Mouse (Mus musculus) frontal cortex, postnatal 25 days (tissue): ENCODE results near the gene Gpr142.

Experiments used
- DNase-seq, 2 experiments: peaks; one replicate each; pipeline ENCODE4 v3.0.0; 2022; ENCODE audit warnings: low spot score in 2 of 2

Gene Gpr142

DNA sequence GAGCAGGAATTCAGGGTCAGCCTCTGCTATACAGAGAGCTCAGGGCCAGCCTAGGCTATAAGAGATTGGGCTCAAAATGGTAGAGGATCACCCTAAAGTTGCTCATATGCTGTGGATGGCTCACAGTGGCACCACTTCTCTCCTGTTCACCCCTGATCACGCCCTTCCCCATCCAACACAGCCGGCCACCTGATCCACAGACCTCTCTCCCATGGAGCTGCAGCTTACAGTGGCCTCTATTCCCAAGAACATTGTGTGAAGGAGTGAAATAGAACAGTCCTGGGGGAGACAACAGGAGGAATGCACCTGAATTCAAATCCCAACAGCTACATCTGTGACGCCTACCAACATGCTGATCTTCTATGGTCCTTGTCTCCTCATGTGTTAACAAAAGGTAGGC lies at the start of gene Gpr142:
Gene Gpr142, plus strand, starts transcription at position 301 of the 400 bp plus-strand sequence.
- no peak for DNase-seq

DNA sequence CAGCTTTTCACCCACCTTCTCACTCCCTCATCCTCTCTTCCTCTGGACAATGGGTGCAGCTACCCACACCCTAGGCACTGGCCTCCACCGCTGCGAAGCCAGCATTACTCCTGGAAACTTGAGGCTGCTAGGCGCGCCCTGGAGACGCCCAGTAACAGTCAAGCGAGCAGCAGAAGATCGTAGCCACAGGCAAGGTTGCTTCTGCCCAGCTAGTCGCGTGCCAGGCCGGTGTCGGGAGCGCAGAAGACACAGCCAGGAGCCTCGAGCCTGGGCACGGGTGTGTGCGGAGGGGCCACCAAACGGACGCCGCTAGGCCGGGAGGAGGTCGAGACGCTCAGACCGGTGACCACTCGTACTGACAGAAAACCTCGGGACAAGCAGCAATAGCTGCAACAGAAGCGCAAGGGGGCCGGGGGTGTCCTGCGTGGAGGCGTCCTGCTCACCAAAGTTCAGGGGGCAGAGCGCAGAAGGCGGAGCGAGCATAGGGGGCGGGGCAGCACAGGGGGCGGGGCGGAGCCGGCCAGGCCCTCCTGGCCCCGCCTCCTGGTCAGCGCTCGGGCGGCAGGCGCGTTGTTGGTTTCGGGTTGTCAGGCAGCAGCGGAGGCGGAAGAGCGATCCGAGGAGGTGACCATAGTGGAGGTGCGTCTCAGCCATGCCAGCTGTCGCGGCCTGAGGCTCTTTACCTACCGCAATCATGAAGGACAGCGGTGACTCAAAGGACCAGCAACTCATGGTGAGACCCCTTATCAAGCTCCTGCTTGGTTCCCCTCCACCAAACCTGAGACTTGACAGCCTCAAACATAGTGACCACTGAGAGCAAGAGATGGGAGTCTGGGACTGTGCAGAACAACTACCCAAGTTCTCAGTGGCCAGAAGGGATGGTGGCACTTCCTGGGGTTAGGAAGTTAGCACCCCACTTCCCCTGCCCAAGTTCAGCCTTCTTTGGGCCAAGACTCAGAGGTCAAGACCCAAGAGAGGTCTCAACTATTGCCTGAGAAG lies 33.6 kb upstream of the Gpr142 start, which contains the start of gene Kif19a:
Gene Kif19a, plus strand, starts transcription at position 569 of the 999 bp plus-strand sequence.
- DNase-seq, result no peak

DNA sequence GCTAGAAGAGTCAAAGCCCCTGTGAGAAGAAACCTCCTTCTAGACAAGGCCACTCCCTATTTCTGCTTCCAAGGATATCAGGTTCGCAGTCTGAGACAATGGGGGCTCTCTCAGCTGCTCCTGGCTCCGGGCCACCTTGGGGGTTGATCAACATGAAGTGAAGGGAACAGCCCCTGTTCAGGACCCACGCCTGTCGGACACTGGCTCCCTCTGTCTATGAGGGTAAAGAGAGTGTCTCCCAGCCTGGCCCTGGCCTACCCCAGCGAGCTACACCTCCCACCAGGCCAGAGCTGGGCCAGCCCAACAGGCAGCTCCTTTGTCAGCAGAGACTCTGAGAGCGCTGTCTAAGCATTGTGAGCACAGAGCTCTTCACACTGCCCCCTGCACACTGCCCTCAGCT lies 28.8 kb upstream of the Gpr142 start:
- no peak for DNase-seq

- DNase-seq, result no peak
These were observed 26.8 kb upstream of the Gpr142 start for GRCm38 (mm10) chr11:114771896-114772295.

- DNase-seq, result no peak
These were observed 18.6 kb upstream of the Gpr142 start for GRCm38 (mm10) chr11:114780076-114780475.

DNA sequence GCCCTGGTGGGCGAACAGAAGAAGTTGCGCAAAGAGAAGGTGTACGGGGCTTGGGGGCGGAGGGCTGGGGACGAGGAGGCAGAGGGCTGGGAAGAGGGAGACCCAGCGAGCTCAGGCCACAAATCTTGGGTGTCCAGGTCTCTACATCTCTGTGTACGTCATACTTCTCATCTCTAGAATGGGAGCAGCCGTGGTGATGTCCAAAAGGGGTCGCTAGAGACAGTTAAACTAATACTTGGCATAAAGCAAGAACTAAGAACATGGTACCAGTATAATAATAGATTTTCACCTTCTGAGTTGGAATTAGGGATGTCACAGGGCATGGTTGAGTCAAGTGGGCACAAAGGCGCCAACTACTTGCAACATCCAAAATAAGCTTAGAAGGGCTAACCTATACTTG lies 12.8 kb upstream of the Gpr142 start:
- DNase-seq, result no peak

GRCm38 (mm10) chr11:114786326-114786725 lies 12.4 kb upstream of the Gpr142 start:
- DNase-seq, result peak in 1 of 2 experiments; percentile 47

GRCm38 (mm10) chr11:114787611-114788010 lies 11.1 kb upstream of the Gpr142 start:
- no peak for DNase-seq

- DNase-seq, result peak; percentile 68 to 74
These were observed 9.5 kb upstream of the Gpr142 start for GRCm38 (mm10) chr11:114789061-114789714.

GRCm38 (mm10) chr11:114789716-114790115 lies 9.0 kb upstream of the Gpr142 start:
- no peak for DNase-seq

GRCm38 (mm10) chr11:114790171-114790570 lies 8.6 kb upstream of the Gpr142 start:
- no peak for DNase-seq

- no peak for DNase-seq
These were observed 7.9 kb upstream of the Gpr142 start for GRCm38 (mm10) chr11:114790841-114791240.

DNA sequence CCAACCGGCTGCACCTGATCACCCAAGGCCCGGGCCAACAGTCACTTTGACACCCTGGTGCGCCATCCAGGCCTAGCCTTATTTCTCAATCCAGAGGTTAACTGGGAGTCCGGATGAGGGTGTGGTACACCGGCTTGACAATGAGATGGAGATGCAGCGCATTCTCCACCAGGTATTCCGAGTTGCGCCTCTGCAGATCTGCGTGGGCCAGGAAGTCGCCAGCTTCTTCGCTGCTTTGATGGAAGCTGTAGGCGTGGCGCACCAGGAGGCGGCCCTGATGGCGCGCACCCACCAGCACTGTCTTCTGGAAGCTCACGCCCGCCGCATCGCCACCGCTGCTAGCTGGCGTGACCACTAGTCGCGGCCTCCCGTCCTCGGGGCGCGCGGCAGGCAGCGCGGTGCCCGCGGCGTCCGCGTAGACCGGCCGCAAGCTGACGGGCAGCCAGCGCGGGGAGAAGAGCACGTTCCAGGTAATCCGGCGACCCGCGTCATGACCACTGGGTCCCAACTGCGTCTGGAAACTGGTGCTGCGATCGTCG lies 7.3 kb upstream of the Gpr142 start:
- DNase-seq, result no peak

DNA sequence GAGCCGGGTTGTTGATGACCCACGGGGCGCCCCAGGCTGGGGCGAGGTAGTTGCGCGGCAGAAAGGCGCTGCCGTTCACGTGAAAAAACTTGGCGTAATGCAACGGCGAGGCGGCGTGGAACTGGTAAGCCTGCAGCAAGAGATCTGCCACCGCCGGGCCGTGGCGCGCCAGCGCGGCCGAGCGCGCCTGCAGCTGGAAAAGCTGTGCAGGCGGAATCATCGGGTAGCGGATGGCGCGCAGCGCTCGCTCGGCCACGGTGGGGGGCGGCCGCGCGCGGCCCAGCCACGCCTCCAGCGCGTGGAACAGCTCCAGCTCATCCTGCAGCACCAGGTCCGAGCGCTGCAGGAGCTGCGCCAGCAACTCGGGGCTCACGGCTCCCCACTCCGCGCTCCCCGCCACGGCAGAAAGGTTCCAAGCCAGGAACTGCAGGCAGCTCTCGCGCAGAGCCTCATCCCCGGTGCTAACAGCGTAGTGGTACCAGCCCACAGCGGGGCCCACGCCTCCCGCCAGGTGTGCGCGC lies 6.8 kb upstream of the Gpr142 start:
- peak in 1 of 2 experiments; percentile 38 for DNase-seq

DNA sequence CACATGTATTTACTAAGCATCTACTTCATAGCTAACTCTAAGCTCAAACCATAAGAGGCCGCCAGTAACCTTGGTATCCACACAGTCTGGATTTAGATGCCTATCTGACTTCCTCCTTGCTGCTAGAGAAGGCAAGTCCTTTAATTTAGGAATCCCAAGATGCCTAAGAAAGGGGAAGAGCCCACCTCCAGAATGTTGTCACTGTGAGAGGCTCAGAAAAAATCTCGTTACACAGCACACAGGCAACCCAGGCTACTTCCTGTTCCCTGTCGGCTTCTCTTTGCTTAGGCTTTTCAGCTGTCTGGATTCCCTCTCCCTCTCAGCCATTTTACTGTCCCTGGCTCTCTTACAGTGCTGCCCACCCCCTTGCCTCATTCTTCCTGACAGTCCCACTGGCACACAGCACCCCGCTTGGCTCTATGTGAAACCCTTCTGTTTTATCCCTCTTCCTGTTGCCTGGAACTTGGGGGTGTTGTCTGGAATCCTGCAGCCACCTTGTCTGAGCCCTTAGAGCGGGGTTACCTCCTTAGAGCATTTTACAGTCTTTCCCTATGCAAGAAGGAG lies 5.7 kb upstream of the Gpr142 start:
- no peak for DNase-seq

DNA sequence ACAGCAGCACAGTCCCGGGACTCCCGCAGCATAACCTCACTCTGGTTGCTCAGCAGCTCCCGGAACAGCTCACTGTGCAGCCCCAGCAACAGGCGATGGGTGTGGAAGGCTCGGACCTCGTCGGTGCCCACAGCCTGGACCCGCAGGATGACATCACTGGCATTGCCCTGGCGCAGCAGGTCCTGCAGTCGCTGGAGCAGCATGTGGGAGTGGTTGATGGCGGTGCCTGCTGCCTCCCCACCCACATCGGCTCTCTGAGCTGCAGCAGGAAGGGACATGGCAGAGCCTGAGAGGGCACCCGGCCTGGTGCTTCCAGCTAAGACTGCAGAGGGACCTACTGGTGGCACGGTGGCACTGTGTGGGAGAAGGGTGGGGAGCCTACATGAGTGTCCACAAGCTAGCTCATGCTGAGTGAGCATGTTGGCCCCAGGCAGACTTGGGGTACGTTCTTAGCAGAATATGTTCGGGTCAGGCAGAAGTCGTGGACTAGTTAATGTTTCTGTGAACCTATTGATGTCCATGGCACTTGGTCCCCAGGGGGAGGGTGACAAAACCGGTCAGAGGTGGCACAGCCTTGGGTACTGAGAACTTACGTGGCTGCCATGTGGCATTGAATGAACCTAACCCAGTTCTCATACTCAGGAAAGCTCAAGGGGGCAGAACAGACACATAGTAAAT lies 4.7 kb upstream of the Gpr142 start:
- no peak for DNase-seq

GRCm38 (mm10) chr11:114794691-114795090 lies 4.0 kb upstream of the Gpr142 start:
- DNase-seq, result no peak

DNA sequence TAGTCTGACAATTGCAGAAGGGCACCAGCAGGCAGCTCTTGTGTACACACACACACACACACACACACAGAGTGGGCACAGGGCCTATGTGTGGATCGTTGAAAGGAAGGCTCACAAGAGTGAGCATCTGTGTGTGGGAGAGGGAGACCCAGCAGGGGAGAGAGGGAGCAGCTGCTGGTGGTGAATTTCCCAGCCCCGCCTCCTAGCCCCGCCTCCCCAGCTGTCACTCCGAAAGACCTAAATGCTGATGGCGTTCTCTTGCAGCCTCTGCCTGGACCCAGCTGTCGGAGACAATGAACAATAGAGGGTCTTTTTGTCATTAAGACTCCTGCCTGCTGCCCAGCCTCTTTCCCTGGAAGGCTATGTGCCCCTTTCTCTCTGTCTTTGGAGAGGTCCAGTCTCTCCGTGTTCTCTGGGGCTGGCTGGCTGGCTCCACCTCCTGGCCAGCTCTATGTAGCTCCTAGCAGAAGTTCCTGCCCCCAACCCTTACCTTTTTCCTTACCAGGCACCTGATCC lies 3.4 kb upstream of the Gpr142 start:
- DNase-seq, result peak; percentile 82 to 86

DNA sequence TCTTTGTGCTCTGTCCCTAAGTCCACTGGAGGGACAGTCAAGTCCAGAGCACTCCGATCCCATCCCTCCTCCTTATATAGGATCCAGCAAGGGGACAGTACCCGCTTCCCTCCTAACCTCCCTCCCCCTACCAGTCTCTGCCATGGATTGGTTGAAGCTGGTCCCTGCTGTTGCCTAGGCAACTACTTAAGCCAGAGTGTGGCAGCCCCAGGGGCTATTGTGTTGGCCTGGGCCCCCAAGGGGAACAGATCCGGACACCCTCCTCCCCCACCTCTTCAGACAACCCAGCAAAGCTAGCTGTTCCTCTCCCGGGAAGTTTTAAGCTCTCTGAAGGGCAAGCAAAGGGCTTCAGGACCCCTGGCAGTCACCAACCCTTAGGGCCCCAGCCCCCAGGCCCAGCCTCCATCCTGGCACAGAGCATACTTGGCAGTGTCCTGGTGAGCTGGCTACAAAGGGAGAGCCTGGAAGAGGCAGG lies 2.8 kb upstream of the Gpr142 start, which contains the start of gene Btbd17:
Gene Btbd17, minus strand, starts transcription at position 98 of the 475 bp plus-strand sequence.
- peak in 1 of 2 experiments; percentile 44 for DNase-seq

GRCm38 (mm10) chr11:114797176-114797575 lies 1.5 kb upstream of the Gpr142 start:
- DNase-seq, result no peak

- no peak for DNase-seq
These were observed 743 bp upstream of the Gpr142 start for GRCm38 (mm10) chr11:114797981-114798380.
